Mouse (Mus musculus): ENCODE measurements around the gene Fam168b. TPM values are rescaled to one million over a fixed set of nuclear protein-coding genes. Genes with fewer than 3 reads are reported as not detected.
A peak's percentile ranks its signal among the peaks of the same experiment; 100 is the strongest.

Fam168b gene
- polyA plus RNA-seq, 1 experiment from 2014 or later, result 32.9 TPM

DNA sequence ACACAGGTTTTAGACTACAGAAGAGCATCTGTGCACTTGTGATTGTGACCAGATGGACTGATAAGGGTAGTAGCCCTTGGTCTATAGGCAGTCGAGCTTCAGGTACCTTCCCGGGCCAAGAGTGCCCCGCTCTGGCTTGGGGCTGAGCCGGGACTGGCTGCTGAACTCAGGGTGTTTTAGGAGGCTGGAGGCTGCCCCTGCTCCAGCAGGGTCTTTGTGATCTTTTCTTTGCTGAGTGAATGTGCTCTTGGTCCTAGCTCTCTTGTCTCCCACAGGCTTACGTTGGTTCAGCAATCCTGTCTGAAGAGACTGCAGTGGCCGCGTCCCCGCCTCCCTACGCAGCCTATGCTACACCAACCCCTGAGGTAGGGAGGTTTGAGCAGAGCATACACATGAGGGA, 23.0 kb upstream of the Fam168b start:
- Histone ChIP-seq H3K4me2 (no peak overlapping the region), H3K4me3 (no peak overlapping the region), H3K27ac (no peak overlapping the region), H3K9ac (no peak overlapping the region), H3K27me3 (no peaks in the 10 kb centered on the region), H3K9me3 (replicated peaks) (no peaks in the 10 kb centered on the region), H3K4me1 (replicated peaks) (peaks cover 10% of the 10 kb centered on the region), H3K36me3 (peaks cover 30% of the 10 kb centered on the region)
- 88% methylated on average over 9 of the region's 9 CpGs for WGBS
- no peak for ATAC-seq (replicated peaks; ENCODE audit: insufficient number of reproducible peaks, insufficient read depth, low FRiP score, low read depth)

DNA sequence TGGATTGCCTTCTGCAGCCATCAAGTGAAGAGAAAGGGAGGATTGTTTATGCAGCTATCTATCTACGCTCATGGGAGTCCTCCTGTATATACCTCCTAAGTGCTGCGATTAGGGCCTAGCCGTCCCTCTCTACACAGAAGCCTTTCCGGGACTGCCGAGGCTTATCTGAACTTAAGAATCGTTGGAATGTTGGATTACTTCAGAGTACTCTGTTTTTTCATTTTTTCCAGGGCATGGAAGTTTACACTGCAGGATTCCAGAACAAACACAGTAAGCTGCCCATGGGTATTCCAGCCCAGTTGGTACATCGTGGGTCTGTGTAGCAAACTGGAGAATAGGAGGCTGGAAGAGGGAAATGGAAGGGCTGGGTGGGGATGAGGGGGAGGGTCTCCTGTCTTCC, 21.4 kb upstream of the Fam168b start:
- peaks cover 10% of the 10 kb centered on the region for H3K4me1 ChIP-seq (replicated peaks)
- H3K4me2 ChIP-seq, result no peak overlapping the region
- H3K9me3 ChIP-seq (replicated peaks), result no peaks in the 10 kb centered on the region
- no peak; the same call in 1 of the 2 replicates for ATAC-seq (replicated peaks; ENCODE audit: insufficient number of reproducible peaks, insufficient read depth, low FRiP score, low read depth)
- H3K9ac ChIP-seq, result no peak overlapping the region
- H3K36me3 ChIP-seq, result peaks cover 16% of the 10 kb centered on the region; the same call in 1 of the 2 replicates
- H3K4me3 ChIP-seq, result no peak overlapping the region
- WGBS, result 26% methylated on average over 7 of the region's 7 CpGs
- H3K27ac ChIP-seq, result peak overlapping the region; percentile 19; the same call in 1 of the 2 replicates
- no peaks in the 10 kb centered on the region for H3K27me3 ChIP-seq

DNA sequence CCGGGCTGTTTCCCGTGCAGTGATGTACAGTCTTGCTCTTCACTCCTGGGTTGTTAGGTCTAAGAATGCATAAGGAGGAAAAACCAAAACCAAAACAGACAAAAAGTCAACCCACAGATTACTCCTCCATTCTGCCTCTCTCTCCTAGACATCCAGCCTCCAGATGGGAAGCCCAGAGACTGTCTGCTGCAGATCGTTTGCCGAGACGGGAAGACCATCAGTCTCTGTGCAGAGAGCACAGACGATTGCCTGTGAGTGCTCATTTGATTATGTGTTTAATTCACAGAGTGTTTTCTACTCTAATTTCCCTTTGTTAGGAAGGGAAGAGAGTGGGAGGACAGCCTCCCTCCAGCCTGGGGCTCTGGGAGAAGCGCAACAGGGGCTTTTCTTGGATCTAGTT, 20.5 kb upstream of the Fam168b start:
- no peak overlapping the region for H3K27ac ChIP-seq

DNA sequence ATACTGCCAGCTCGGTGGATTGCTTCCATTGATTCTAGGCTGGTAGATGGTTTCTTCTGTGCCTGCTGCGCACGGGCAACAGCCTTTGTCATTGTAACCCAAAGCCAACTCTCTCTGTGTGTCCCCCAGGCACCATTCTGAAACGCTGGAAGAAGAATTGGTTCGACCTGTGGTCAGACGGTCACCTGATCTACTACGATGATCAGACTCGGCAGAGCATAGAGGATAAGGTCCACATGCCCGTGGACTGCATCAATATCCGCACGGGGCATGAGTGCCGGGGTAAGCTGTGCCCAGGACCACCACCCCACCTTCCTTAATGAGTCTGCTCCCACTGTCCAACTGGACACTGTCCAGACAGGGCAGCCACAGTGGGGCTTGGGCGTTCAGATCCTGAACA, 20.0 kb upstream of the Fam168b start:
- Histone ChIP-seq H3K4me2 (no peak overlapping the region), H3K4me1 (replicated peaks) (peaks cover 10% of the 10 kb centered on the region), H3K27me3 (no peaks in the 10 kb centered on the region), H3K36me3 (peaks cover 13% of the 10 kb centered on the region; the same call in 1 of the 2 replicates), H3K4me3 (no peak overlapping the region), H3K27ac (no peak overlapping the region), H3K9me3 (replicated peaks) (no peaks in the 10 kb centered on the region), H3K9ac (no peak overlapping the region)
- WGBS, result 89% methylated on average over 13 of the region's 13 CpGs
- ATAC-seq (replicated peaks; ENCODE audit: insufficient number of reproducible peaks, insufficient read depth, low FRiP score, low read depth), result no peak

More for the DNA sequence above, 20.5 kb upstream of the Fam168b start:
- H3K9ac ChIP-seq, result no peak overlapping the region
- no peaks in the 10 kb centered on the region for H3K27me3 ChIP-seq
- peaks cover 10% of the 10 kb centered on the region for H3K4me1 ChIP-seq (replicated peaks)
- H3K4me3 ChIP-seq, result no peak overlapping the region
- no peak overlapping the region for H3K4me2 ChIP-seq
- WGBS, result 78% methylated on average over 7 of the region's 7 CpGs
- ATAC-seq (replicated peaks; ENCODE audit: insufficient number of reproducible peaks, insufficient read depth, low FRiP score, low read depth), result no peak
- no peaks in the 10 kb centered on the region for H3K9me3 ChIP-seq (replicated peaks)
- H3K36me3 ChIP-seq, result peaks cover 13% of the 10 kb centered on the region; the same call in 1 of the 2 replicates

DNA sequence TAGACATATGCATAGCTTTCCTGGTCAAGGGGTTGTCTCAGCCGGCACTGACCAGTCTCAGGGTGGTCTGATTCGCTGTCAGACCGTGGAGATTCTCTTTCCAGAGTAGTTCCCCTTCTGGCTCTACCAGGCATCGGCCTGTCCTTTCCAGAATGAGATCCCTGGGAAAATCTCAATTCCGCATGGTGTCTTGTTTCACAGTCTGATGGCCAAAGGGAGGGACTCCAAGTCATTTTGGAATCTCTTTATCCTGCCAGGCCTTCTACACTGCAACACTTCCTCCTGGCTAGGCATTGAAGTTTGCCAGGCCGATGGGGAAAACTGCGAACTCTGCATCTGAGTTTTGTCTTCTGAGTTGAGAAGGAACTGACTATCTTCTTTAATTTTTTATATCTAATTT, 17.3 kb upstream of the Fam168b start:
- H3K9ac ChIP-seq, result no peak overlapping the region
- no peak overlapping the region for H3K27ac ChIP-seq
- WGBS, result 79% methylated on average over 7 of the region's 7 CpGs
- H3K27me3 ChIP-seq, result no peaks in the 10 kb centered on the region
- peaks cover 13% of the 10 kb centered on the region; the same call in 1 of the 2 replicates for H3K36me3 ChIP-seq
- peaks cover 10% of the 10 kb centered on the region for H3K4me1 ChIP-seq (replicated peaks)
- H3K4me2 ChIP-seq, result no peak overlapping the region
- H3K4me3 ChIP-seq, result no peak overlapping the region
- no peaks in the 10 kb centered on the region for H3K9me3 ChIP-seq (replicated peaks)
- no peak for ATAC-seq (replicated peaks; ENCODE audit: insufficient number of reproducible peaks, insufficient read depth, low FRiP score, low read depth)

DNA sequence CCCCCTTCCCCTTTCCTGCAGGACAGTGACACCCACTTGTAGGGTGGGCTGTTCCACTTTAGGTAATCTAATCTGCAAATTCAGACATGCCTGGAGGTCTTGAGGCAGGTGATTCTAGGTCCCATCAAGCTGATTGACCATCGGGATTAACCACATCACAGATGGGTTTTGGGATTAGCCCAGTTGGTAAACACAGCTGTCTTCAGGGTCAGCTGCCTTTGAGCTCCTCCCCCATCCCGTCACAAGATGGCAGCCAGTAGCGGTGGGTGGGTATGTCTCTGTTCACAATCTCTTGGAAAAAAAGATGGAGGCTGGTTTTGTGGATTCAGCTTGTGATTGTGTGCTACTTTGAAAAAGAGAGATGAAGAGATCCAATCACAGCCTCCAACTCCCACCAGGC, 16.9 kb upstream of the Fam168b start:
- Histone ChIP-seq H3K9me3 (replicated peaks) (no peaks in the 10 kb centered on the region), H3K4me1 (replicated peaks) (peaks cover 9% of the 10 kb centered on the region), H3K4me2 (no peak overlapping the region), H3K9ac (no peak overlapping the region), H3K27ac (no peak overlapping the region), H3K4me3 (no peak overlapping the region), H3K36me3 (peaks cover 13% of the 10 kb centered on the region; the same call in 1 of the 2 replicates), H3K27me3 (no peaks in the 10 kb centered on the region)
- 87% methylated on average over 3 of the region's 3 CpGs for WGBS
- no peak for ATAC-seq (replicated peaks; ENCODE audit: insufficient number of reproducible peaks, insufficient read depth, low FRiP score, low read depth)

DNA sequence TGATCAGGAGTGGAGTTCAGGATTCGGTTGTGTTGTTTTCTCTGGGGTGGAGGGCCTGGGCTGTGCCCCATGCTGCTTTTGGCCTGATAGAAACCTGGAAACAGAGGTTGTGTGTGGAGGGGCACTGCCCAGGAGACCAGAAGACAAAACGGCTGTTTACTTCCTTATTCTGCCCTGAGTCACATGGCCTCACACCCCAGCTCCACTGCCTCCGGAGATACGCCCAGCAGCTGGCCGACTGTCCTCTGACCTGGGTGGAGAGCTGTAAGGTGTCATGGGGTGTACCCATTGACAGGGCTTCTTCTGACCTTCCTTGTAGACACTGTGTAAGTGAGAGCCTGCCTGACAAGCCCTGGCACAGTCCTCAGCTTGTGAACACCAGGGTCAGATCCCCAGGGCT, 15.8 kb upstream of the Fam168b start:
- H3K27ac ChIP-seq, result no peak overlapping the region
- no peaks in the 10 kb centered on the region for H3K4me1 ChIP-seq (replicated peaks)
- ATAC-seq (replicated peaks; ENCODE audit: insufficient number of reproducible peaks, insufficient read depth, low FRiP score, low read depth), result no peak
- no peak overlapping the region for H3K4me3 ChIP-seq
- 57% methylated on average over 5 of the region's 5 CpGs for WGBS
- H3K9me3 ChIP-seq (replicated peaks), result no peaks in the 10 kb centered on the region
- no peak overlapping the region for H3K4me2 ChIP-seq
- no peaks in the 10 kb centered on the region for H3K27me3 ChIP-seq
- H3K9ac ChIP-seq, result no peak overlapping the region
- peaks cover 13% of the 10 kb centered on the region; the same call in 1 of the 2 replicates for H3K36me3 ChIP-seq

DNA sequence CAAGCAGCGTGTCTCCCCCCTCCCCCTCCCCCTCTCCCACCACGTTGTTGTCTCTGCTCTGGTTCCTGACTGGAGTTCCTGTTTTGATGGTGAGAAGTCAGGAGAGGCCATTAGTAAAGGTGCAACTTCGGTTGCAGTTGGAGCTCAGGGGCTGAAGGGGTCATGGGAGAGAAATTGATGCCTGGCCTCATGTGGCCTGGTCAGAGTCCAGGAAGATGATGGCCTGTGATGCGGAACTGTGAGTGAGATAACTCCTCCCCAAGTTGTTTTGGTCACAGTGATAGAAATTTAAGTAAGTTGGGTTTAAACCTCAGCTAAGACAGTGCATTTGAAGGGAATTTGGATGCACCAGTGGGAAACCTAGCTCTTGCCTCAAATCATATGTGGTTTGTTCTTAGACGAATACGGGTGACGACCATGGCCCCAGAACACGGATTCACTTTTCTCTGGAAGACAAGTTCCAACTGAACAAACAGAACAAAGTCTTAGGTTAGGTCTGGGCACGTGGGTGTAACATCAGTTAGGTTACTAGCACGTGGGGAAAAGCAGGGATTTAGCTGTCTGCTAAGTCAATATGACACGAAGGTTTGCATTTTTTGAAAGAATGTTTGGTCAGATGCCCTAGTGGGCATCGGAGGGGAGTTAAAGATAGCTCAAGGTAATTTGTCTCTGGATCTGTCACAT, 12.3 kb upstream of the Fam168b start:
- no peak overlapping the region for H3K4me2 ChIP-seq
- 72% methylated on average over 12 of the region's 12 CpGs for WGBS
- no peak overlapping the region for H3K4me3 ChIP-seq
- no peaks in the 10 kb centered on the region for H3K27me3 ChIP-seq
- peaks cover 21% of the 10 kb centered on the region for H3K4me1 ChIP-seq (replicated peaks)
- no peak overlapping the region for H3K27ac ChIP-seq
- no peak for ATAC-seq (replicated peaks; ENCODE audit: insufficient number of reproducible peaks, insufficient read depth, low FRiP score, low read depth)
- no peaks in the 10 kb centered on the region for H3K36me3 ChIP-seq
- no peak overlapping the region for H3K9ac ChIP-seq
- H3K9me3 ChIP-seq (replicated peaks), result no peaks in the 10 kb centered on the region

DNA sequence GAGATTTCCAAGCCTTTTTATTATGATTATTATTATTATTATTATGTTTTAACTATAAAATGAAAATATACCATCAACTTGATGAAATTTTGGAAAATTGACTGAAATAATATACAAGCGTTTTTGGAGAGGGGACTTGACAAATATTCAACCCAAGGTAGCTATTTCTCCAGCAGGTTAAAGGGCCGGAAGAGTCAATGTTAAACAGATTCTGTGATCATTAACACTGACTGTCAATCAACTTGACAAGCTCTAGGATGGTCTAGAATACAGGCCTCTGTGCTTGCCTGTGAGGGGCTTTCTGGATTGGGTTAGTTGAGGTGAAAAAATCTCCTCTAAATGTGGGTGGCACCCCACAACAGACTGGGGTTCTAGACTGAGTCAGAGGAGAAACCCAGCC, 10.9 kb upstream of the Fam168b start:
- H3K9ac ChIP-seq, result no peak overlapping the region
- H3K36me3 ChIP-seq, result no peaks in the 10 kb centered on the region
- peaks cover 23% of the 10 kb centered on the region for H3K4me1 ChIP-seq (replicated peaks)
- H3K9me3 ChIP-seq (replicated peaks), result no peaks in the 10 kb centered on the region
- 84% methylated on average over 2 of the region's 2 CpGs for WGBS
- no peak overlapping the region for H3K27ac ChIP-seq
- H3K27me3 ChIP-seq, result no peaks in the 10 kb centered on the region
- H3K4me3 ChIP-seq, result no peak overlapping the region
- ATAC-seq (replicated peaks; ENCODE audit: insufficient number of reproducible peaks, insufficient read depth, low FRiP score, low read depth), result no peak
- no peak overlapping the region for H3K4me2 ChIP-seq

DNA sequence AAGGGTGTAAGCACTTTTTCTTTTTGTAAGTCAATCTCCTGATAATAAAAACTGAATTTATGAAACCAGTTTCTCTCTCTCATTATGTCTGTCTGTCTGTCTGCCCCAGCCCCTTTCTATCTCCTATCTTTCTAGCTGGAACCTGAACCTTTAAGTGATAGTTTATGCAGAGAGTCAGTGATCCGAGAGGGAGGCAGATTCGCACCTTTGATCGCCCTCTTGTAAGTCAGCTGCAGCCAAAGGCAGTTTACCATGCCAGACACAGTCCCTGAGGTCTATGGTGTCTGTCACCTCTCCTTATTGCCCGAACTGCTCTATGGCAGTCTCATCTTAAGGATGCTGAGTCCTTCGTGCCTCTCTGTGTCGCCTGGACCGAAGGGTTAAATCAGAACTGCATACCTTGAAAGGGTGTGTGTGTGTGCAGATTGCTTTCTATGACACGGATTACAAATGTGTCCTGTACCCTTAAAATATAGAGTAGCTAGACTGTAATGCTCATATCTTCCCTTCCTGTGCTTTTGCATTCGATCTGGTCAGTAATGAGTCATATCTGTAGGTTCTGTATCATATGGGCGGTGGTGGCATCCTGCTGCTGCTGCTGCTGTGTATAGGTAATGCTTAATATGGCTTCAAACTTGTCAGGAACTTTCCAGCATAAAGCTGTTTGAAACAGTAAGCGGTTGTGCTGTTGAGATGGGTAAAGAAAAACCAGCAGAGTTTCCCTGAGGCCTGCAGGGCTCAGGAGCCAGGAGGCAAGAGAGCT, 9.4 kb upstream of the Fam168b start:
- Histone ChIP-seq H3K27me3 (no peaks in the 10 kb centered on the region), H3K4me3 (no peak overlapping the region), H3K9me3 (replicated peaks) (no peaks in the 10 kb centered on the region), H3K4me1 (replicated peaks) (peaks cover 23% of the 10 kb centered on the region), H3K4me2 (peak overlapping the region; percentile 8; the same call in 1 of the 2 replicates), H3K36me3 (no peaks in the 10 kb centered on the region), H3K9ac (no peak overlapping the region; the same call in 1 of the 2 replicates), H3K27ac (peak overlapping the region; percentile 67)
- ATAC-seq (replicated peaks; ENCODE audit: insufficient number of reproducible peaks, insufficient read depth, low FRiP score, low read depth), result no peak
- 67% methylated on average over 11 of the region's 11 CpGs for WGBS

DNA sequence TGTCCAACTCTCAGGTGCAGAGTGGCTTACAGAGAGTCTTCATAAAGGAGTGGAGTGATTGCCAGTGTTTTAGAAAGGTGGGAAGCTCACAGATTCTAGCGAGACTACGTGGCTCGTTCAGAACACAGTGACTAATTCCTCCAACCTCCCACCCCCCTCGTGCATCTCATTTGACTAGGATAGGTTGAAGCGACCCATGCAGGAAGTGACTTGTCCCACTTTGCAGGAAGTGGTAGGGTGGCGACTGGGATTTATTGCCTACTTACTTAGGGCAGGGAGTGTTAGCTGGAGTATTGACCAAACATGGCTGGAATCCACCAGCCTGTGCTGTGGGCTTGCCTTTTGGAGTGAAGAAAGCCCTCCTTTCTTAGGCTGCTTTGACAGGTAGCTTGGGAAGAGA, 8.7 kb upstream of the Fam168b start:
- no peaks in the 10 kb centered on the region for H3K27me3 ChIP-seq
- H3K36me3 ChIP-seq, result no peaks in the 10 kb centered on the region
- H3K27ac ChIP-seq, result 0 out of 2 replicates have a peak overlapping the region, but pooled peaks have one; percentile 24
- peaks cover 23% of the 10 kb centered on the region for H3K4me1 ChIP-seq (replicated peaks)
- H3K9ac ChIP-seq, result no peak overlapping the region
- H3K9me3 ChIP-seq (replicated peaks), result no peaks in the 10 kb centered on the region
- 0 out of 2 replicates have a peak, but pooled peaks have one; percentile 11 for ATAC-seq (replicated peaks; ENCODE audit: insufficient number of reproducible peaks, insufficient read depth, low FRiP score, low read depth)
- peak overlapping the region; percentile 92; the same call in 1 of the 2 replicates for H3K4me2 ChIP-seq
- no peak overlapping the region for H3K4me3 ChIP-seq
- WGBS, result 46% methylated on average over 6 of the region's 6 CpGs

Data from heart, embryonic 15.5 days (tissue).